Mouse (Mus musculus): Measurements from ENCODE around the gene Pcdh15.

- TF ChIP-seq POLR2A (IDR thresholded peaks at IDR 0.05; ENCODE audit: borderline replicate concordance, low read depth, low read length) (no peak), CTCF (IDR thresholded peaks at IDR 0.05; ENCODE audit: low read depth, low read length) (no peak)
Measured at GRCm38 (mm10) chr10:74316091-74316490, 1216.9 kb downstream of the Pcdh15 start.

All from bone marrow macrophage, adult 2 months (primary cell).